Mouse (Mus musculus) CH12.LX (cell line): Measurements from ENCODE around the gene Usp6nl. TPM values are rescaled to one million over a fixed set of nuclear protein-coding genes. Genes with fewer than 3 reads are reported as not detected.

Source experiments
- DNase-seq: peaks from one replicate; pipeline ENCODE4 v3.0.0-alpha.2; 2013; ENCODE audit errors: extremely low read depth
- H3K27ac ChIP-seq: 2 replicates; pipeline ENCODE4 v1.5.1; 2012; ENCODE audit warnings: low read depth, mild to moderate bottlenecking, control low read depth, moderate library complexity; ENCODE audit not compliant: insufficient read depth
- H3K27me3 ChIP-seq: replicated peaks from 2 replicates; pipeline ENCODE3; 2012; ENCODE audit warnings: inconsistent platforms
- H3K36me3 ChIP-seq, 2 experiments: replicated peaks in 1 of 2; 2 replicates each; pipeline versions ENCODE3 to v1.6.1; 2012; ENCODE audit warnings: inconsistent platforms in 1 of 2, low read length in 1 of 2, mild to moderate bottlenecking in 1 of 2, mixed read lengths in 1 of 2, moderate library complexity in 1 of 2; ENCODE audit not compliant: control insufficient read depth in 1 of 2, insufficient read depth in 1 of 2
- H3K4me1 ChIP-seq, 2 experiments: 2 replicates each; pipeline ENCODE4 v1.6.1; 2012; ENCODE audit warnings: inconsistent platforms in 1 of 2, moderate library complexity in 1 of 2; ENCODE audit not compliant: insufficient read depth in 2 of 2, control insufficient read depth in 1 of 2
- H3K4me2 ChIP-seq: 2 replicates; pipeline ENCODE4 v1.6.1; 2012; ENCODE audit warnings: low read depth, mild to moderate bottlenecking, control low read depth; ENCODE audit not compliant: poor library complexity, insufficient read depth, severe bottlenecking
- H3K4me3 ChIP-seq, 3 experiments: fragments of 150-350 bp in 1 of 3; sonication (generic) in 1 of 3; replicated peaks in 1 of 3; 2 replicates each; pipeline versions ENCODE3 to v1.5.1; 2011 to 2012; ENCODE audit warnings: low read depth in 2 of 3, low read length in 2 of 3, mild to moderate bottlenecking in 2 of 3, moderate library complexity in 2 of 3, control low read depth in 1 of 3, improper control_type of control experiment in 1 of 3, inconsistent platforms in 1 of 3, mixed read lengths in 1 of 3; ENCODE audit not compliant: poor library complexity in 1 of 3
- H3K79me2 ChIP-seq: replicated peaks from 2 replicates; pipeline ENCODE4 v1.6.1; 2012; ENCODE audit warnings: mild to moderate bottlenecking, moderate library complexity; ENCODE audit not compliant: control insufficient read depth, poor library complexity, insufficient read depth, severe bottlenecking; ENCODE audit errors: extremely low read depth
- H3K9ac ChIP-seq: 2 replicates; pipeline ENCODE4 v1.6.1; 2012; ENCODE audit warnings: low read depth, mild to moderate bottlenecking, control low read depth, moderate library complexity; ENCODE audit not compliant: insufficient read depth
- H3K9me3 ChIP-seq: replicated peaks from 2 replicates; pipeline ENCODE3; 2012; ENCODE audit warnings: low read length, inconsistent platforms, mixed read lengths
- BHLHE40 ChIP-seq: IDR thresholded peaks from 2 replicates; pipeline ENCODE4 v1.6.1; 2011; ENCODE audit warnings: mild to moderate bottlenecking, low read depth, low read length, improper control_type of control experiment
- CHD1 ChIP-seq: IDR thresholded peaks from 2 replicates; pipeline ENCODE4 v1.6.1; 2012; ENCODE audit warnings: low read depth, low read length, improper control_type of control experiment, inconsistent platforms
- CTCF ChIP-seq, 2 experiments: IDR thresholded peaks in 1 of 2; conservative IDR thresholded peaks in 1 of 2; 2 replicates each; pipeline ENCODE4 v1.5.1; 2011 to 2012; ENCODE audit warnings: low read depth in 2 of 2, low read length in 2 of 2, improper control_type of control experiment in 1 of 2, inconsistent platforms in 1 of 2, mild to moderate bottlenecking in 1 of 2, moderate library complexity in 1 of 2
- E2F4 ChIP-seq: IDR thresholded peaks from 2 replicates; pipeline ENCODE4 v1.6.1; 2011; ENCODE audit warnings: low read depth, low read length, improper control_type of control experiment; ENCODE audit not compliant: insufficient replicate concordance
- EP300 ChIP-seq: IDR thresholded peaks from 2 replicates; pipeline ENCODE4 v1.6.1; 2011; ENCODE audit warnings: low read length, improper control_type of control experiment
- GABPA ChIP-seq: IDR thresholded peaks from 2 replicates; pipeline ENCODE4 v1.6.1; 2012; ENCODE audit warnings: low read depth, low read length, improper control_type of control experiment, inconsistent platforms; ENCODE audit not compliant: insufficient replicate concordance
- JUN ChIP-seq: IDR thresholded peaks from 2 replicates; pipeline ENCODE4 v1.6.1; 2011; ENCODE audit warnings: low read depth, mild to moderate bottlenecking, low read length, improper control_type of control experiment, moderate library complexity; ENCODE audit not compliant: insufficient read depth
- JUND ChIP-seq: conservative IDR thresholded peaks from 2 replicates; pipeline ENCODE4 v1.6.1; 2011; ENCODE audit warnings: low read depth, low read length, improper control_type of control experiment
- KAT2A ChIP-seq: IDR thresholded peaks from 2 replicates; pipeline ENCODE4 v1.6.1; 2012; ENCODE audit warnings: low read length, improper control_type of control experiment, inconsistent platforms; ENCODE audit not compliant: insufficient replicate concordance
- MAX ChIP-seq: IDR thresholded peaks from 2 replicates; pipeline ENCODE4 v1.6.1; 2011; ENCODE audit warnings: low read length, improper control_type of control experiment
- MXI1 ChIP-seq: IDR thresholded peaks from 2 replicates; pipeline ENCODE4 v1.6.1; 2011; ENCODE audit warnings: mild to moderate bottlenecking, low read depth, low read length, improper control_type of control experiment
- NRF1 ChIP-seq: IDR thresholded peaks from 2 replicates; pipeline ENCODE4 v1.6.1; 2014; ENCODE audit warnings: low read depth, mild to moderate bottlenecking, inconsistent platforms, low read length, improper control_type of control experiment, moderate library complexity
- PAX5 ChIP-seq: IDR thresholded peaks from 2 replicates; pipeline ENCODE4 v1.6.1; 2012; ENCODE audit warnings: low read length, inconsistent platforms, mixed read lengths
- POLR2A ChIP-seq: IDR thresholded peaks from 2 replicates; pipeline ENCODE4 v1.6.1; 2011; ENCODE audit warnings: low read depth, mild to moderate bottlenecking, improper control_type of control experiment, low read length
- RCOR1 ChIP-seq: conservative IDR thresholded peaks from 2 replicates; pipeline ENCODE4 v1.6.1; 2012; ENCODE audit warnings: low read depth, mild to moderate bottlenecking, inconsistent platforms, low read length, improper control_type of control experiment
- SMC3 ChIP-seq: IDR thresholded peaks from 2 replicates; pipeline ENCODE4 v1.6.1; 2011; ENCODE audit warnings: low read depth, low read length, improper control_type of control experiment
- TBP ChIP-seq: conservative IDR thresholded peaks from 2 replicates; pipeline ENCODE4 v1.6.1; 2011; ENCODE audit warnings: low read depth, low read length, improper control_type of control experiment
- TCF12 ChIP-seq: IDR thresholded peaks from 2 replicates; pipeline ENCODE4 v1.6.1; 2014; ENCODE audit warnings: low read depth, mild to moderate bottlenecking, inconsistent platforms, low read length, improper control_type of control experiment
- USF2 ChIP-seq: conservative IDR thresholded peaks from 2 replicates; pipeline ENCODE4 v1.6.1; 2011; ENCODE audit warnings: low read depth, low read length, improper control_type of control experiment
- ZMIZ1 ChIP-seq: IDR thresholded peaks from 2 replicates; pipeline ENCODE4 v1.6.1; 2012; ENCODE audit warnings: low read depth, mild to moderate bottlenecking, inconsistent platforms, low read length, improper control_type of control experiment
- ZNF384 ChIP-seq: IDR thresholded peaks from 2 replicates; pipeline ENCODE4 v1.6.1; 2012; ENCODE audit warnings: low read depth, low read length, improper control_type of control experiment, inconsistent platforms
- dilution Hi-C: fragments of 300-500 bp; cut with MboI; formaldehyde crosslinking; loops from 2 replicates; pipeline ENCODE4 v1.14.3; 2020; ENCODE audit warnings: low sequenced_read_pairs; ENCODE audit not compliant: extremely low pct_unique_long_range_greater_than_20kb, extremely low pct_ligation_motif_present
- in situ Hi-C: fragments of 300-500 bp; cut with MboI; formaldehyde crosslinking; loops from 3 replicates; pipeline ENCODE4 v1.14.3; 2019; ENCODE audit warnings: low sequenced_read_pairs, low pct_ligation_motif_present, low pct_unique_long_range_greater_than_20kb, mixed read lengths
- polyA plus RNA-seq: library from polyadenylated mRNA; unstranded; fragments of >175 nt; gene quantifications from 2 replicates; pipeline ENCODE4 v1.2.1, GENCODE M21; 2012; ENCODE audit warnings: low read depth; ENCODE audit not compliant: insufficient read length
- total RNA-seq, 2 experiments: library from RNA; depleted of rRNA; stranded (reverse); fragments of 300-350 nt in 1 of 2; fragments of >200 nt in 1 of 2; gene quantifications; 2 replicates each; pipeline ENCODE4 v1.2.3; 2012 to 2014

The Usp6nl gene
- total and polyA plus RNA-seq, 3 experiments, result 4.1 to 12.1 (median 4.6) TPM

- TF ChIP-seq GABPA (no peak), RCOR1 (peak; percentile 98), EP300 (peak; percentile 99), PAX5 (no peak), KAT2A (0 out of 2 replicates have a peak, but pooled peaks have one; percentile 29), ZNF384 (peak; percentile 90), TCF12 (peak; percentile 94), MXI1 (peak; percentile 61)
Measured at GRCm38 (mm10) chr2:6309373-6309821, 13.1 kb upstream of the Usp6nl start (continued).

GRCm38 (mm10) chr2:6312764-6313163 lies 9.7 kb upstream of the Usp6nl start:
- dilution Hi-C loops (no loop called here), in situ Hi-C loops (no loop called here)
- Histone ChIP-seq H3K36me3 (no peaks in the 10 kb centered on the region), H3K9me3 (no peaks in the 10 kb centered on the region), H3K79me2 (no peaks in the 10 kb centered on the region), H3K9ac (no peak overlapping the region), H3K4me2 (no peak overlapping the region), H3K27ac (no peak overlapping the region), H3K4me1 (peaks cover 4 to 32% of the 10 kb centered on the region in 2 experiments; a peak in 3 of 4 replicates), H3K27me3 (no peaks in the 10 kb centered on the region)
- no peak for DNase-seq
- TF ChIP-seq TBP, result no peak
- TF ChIP-seq ZMIZ1, result no peak
- TF ChIP-seq JUN, result no peak
- no peak for TF ChIP-seq SMC3
- no peak for TF ChIP-seq GABPA
- TF ChIP-seq NRF1, result no peak
- TF ChIP-seq CTCF (conservative IDR thresholded peaks at IDR 0.05 in 1 of 2, IDR thresholded peaks at IDR 0.05 in 1 of 2; ENCODE audit: low read depth in 2 of 2, low read length in 2 of 2), result no peak
- TF ChIP-seq MAX, result no peak
- no peak for TF ChIP-seq POLR2A
- TF ChIP-seq, all 38 proteins: peak for 0
- H3K4me3 ChIP-seq, result no peak overlapping the region

- Histone ChIP-seq H3K4me3 (no peak overlapping the region), H3K27ac (no peak overlapping the region), H3K79me2 (no peaks in the 10 kb centered on the region), H3K9me3 (no peaks in the 10 kb centered on the region), H3K27me3 (no peaks in the 10 kb centered on the region), H3K9ac (no peak overlapping the region), H3K4me2 (no peak overlapping the region), H3K4me1 (peaks cover 3 to 23% of the 10 kb centered on the region in 2 experiments; a peak in 3 of 4 replicates), H3K36me3 (no peaks in the 10 kb centered on the region)
- DNase-seq, result no peak
- TF ChIP-seq KAT2A, result no peak
- no peak for TF ChIP-seq PAX5
- no peak for TF ChIP-seq CHD1
- no peak for TF ChIP-seq TBP
- no peak for TF ChIP-seq SMC3
- TF ChIP-seq BHLHE40, result no peak
- no peak for TF ChIP-seq USF2
- TF ChIP-seq E2F4, result no peak
- no peak for TF ChIP-seq JUND
- TF ChIP-seq RCOR1, result no peak
- in situ Hi-C loops, result no loop called here
- dilution Hi-C loops, result no loop called here
Measured at GRCm38 (mm10) chr2:6313733-6314132, 8.7 kb upstream of the Usp6nl start.
